Mouse (Mus musculus) hindbrain, embryonic 11.5 days (tissue): ENCODE data around the gene Ghrhr. TPM values are rescaled to one million over a fixed set of nuclear protein-coding genes. Genes with fewer than 3 reads are reported as not detected.

Source experiments
- ATAC-seq: fragments of 200-750 bp; cut with Nextera tagmentation; 2 replicates; pipeline ENCODE4 v1.8.0; 2017; ENCODE audit warnings: mild to moderate bottlenecking, moderate TSS enrichment, moderate library complexity; ENCODE audit not compliant: low FRiP score
- DNase-seq: peaks from one replicate; pipeline ENCODE4 v3.0.0-alpha.2; 2015; ENCODE audit warnings: low spot score
- H3K27ac ChIP-seq: fragments of 300-500 bp; sonication (generic); 2 replicates; pipeline ENCODE4 v1.5.1; 2014; ENCODE audit warnings: mild to moderate bottlenecking, low read depth, low read length
- H3K27me3 ChIP-seq: fragments of 300-500 bp; sonication (generic); 2 replicates; pipeline ENCODE4 v1.6.1; 2014; ENCODE audit warnings: mild to moderate bottlenecking, low read length, moderate library complexity, mixed read lengths; ENCODE audit not compliant: control insufficient read depth, insufficient read depth
- H3K36me3 ChIP-seq: fragments of 300-500 bp; sonication (generic); 2 replicates; pipeline ENCODE4 v1.6.1; 2014; ENCODE audit warnings: mild to moderate bottlenecking, low read length, moderate library complexity, mixed read lengths; ENCODE audit not compliant: control insufficient read depth, insufficient read depth
- H3K4me1 ChIP-seq: fragments of 300-500 bp; sonication (generic); replicated peaks from 2 replicates; pipeline ENCODE4 v1.6.1; 2014; ENCODE audit warnings: low read length, mixed read lengths; ENCODE audit not compliant: control insufficient read depth, insufficient read depth
- H3K4me2 ChIP-seq: fragments of 300-500 bp; sonication (generic); replicated peaks from 2 replicates; pipeline ENCODE4 v1.6.1; 2014; ENCODE audit warnings: mild to moderate bottlenecking, low read depth, low read length
- H3K4me3 ChIP-seq: fragments of 300-500 bp; sonication (generic); 2 replicates; pipeline ENCODE4 v1.5.1; 2014; ENCODE audit warnings: low read depth, low read length
- H3K9ac ChIP-seq: fragments of 300-500 bp; sonication (generic); 2 replicates; pipeline ENCODE4 v1.6.1; 2014; ENCODE audit warnings: low read depth, low read length
- H3K9me3 ChIP-seq: fragments of 300-500 bp; sonication (generic); 2 replicates; pipeline ENCODE4 v1.6.1; 2016; ENCODE audit warnings: low read length; ENCODE audit not compliant: control insufficient read depth
- WGBS: fragments of 180-500 bp; shearing (Covaris S2); extraction: QIAGEN DNeasy Blood & Tissue Kit; methylation state at CpG from one replicate; pipeline ENCODE4 v1.1.7; 2014; 5-methylcytosine and 5-hydroxymethylcytosine counted together
- polyA plus RNA-seq: library from polyadenylated mRNA; unstranded; fragments of >200 nt; fragmentation: Nextera tagmentation; extraction: Ambion mirVana; gene quantifications from 2 replicates; pipeline ENCODE4 v1.2.1, GENCODE M21; 2014

Gene Ghrhr
- polyA plus RNA-seq, 1 experiment from 2014 or later: not detected

- no peak overlapping the region for H3K4me3 ChIP-seq
- no peaks in the 10 kb centered on the region for H3K4me1 ChIP-seq
- WGBS: 83% methylated on average over 5 of the region's 5 CpGs
- no peak overlapping the region for H3K9ac ChIP-seq
- no peaks in the 10 kb centered on the region for H3K9me3 ChIP-seq
- H3K27ac ChIP-seq: no peak overlapping the region
- no peaks in the 10 kb centered on the region for H3K27me3 ChIP-seq
- ATAC-seq: no peak
- DNase-seq: no peak
- no peaks in the 10 kb centered on the region for H3K36me3 ChIP-seq
- no peak overlapping the region for H3K4me2 ChIP-seq
Observed at GRCm38 (mm10) chr6:55410977-55411376, 34.9 kb downstream of the Ghrhr start.

DNA sequence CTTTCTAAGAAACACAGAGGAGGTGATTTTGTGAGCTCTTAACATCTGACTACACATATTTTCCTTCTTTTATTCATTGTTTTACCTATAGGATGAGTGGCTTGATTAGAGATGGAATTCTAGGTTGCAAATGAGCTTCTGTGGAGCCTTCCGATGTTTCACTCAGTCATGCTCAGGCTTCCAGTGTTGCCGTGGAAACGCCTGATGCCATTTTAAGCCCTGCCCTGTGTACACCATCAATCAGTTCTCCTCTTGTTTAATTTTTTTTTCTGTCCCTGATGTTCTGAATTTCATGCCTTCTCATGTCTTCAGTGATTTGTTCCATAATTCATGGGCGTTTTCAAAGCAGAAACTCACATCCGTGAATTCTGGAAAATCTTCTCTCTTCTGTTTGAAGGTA, 40.1 kb downstream of the Ghrhr start:
- no peak for ATAC-seq
- Histone ChIP-seq H3K9me3 (no peaks in the 10 kb centered on the region), H3K36me3 (no peaks in the 10 kb centered on the region), H3K4me2 (no peak overlapping the region), H3K9ac (no peak overlapping the region), H3K4me1 (peaks cover 3% of the 10 kb centered on the region), H3K4me3 (no peak overlapping the region), H3K27me3 (no peaks in the 10 kb centered on the region), H3K27ac (no peak overlapping the region)
- DNase-seq: peak; percentile 45
- 64% methylated on average over 5 of the region's 5 CpGs for WGBS

- 67% methylated on average over 2 of the region's 2 CpGs for WGBS
- no peak overlapping the region for H3K27ac ChIP-seq
- peaks cover 5% of the 10 kb centered on the region for H3K4me1 ChIP-seq
Observed at GRCm38 (mm10) chr6:55418746-55419410, 42.8 kb downstream of the Ghrhr start.

DNA sequence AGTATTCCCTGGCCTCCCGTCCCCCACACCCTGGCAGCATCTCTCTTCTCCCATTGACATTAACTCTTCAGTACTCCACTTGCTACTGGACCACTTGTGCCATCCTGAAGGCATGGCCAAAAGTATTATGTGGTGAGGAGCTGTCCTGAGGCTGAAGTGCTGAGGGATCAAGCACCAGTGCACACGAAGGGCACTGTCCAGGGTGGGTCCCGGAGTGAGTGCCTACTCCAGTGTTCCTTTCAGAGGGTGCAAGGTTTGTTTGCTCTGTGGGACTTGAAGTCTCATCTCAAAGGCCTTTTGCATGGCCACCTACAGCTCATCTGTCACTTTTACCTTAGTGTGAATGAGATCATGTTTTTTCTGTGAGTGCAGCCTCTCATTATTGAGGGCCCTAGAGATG, 44.3 kb downstream of the Ghrhr start:
- ATAC-seq: peak; percentile 13; the same call in 1 of the 2 replicates

More at GRCm38 (mm10) chr6:55418746-55419410, 42.8 kb downstream of the Ghrhr start:
- Histone ChIP-seq H3K36me3 (no peaks in the 10 kb centered on the region), H3K9ac (no peak overlapping the region), H3K4me2 (no peak overlapping the region), H3K9me3 (no peaks in the 10 kb centered on the region), H3K27me3 (no peaks in the 10 kb centered on the region), H3K4me3 (no peak overlapping the region)
- ATAC-seq: no peak
- DNase-seq: no peak

GRCm38 (mm10) chr6:55420869-55421361, 44.8 kb downstream of the Ghrhr start:
- Histone ChIP-seq H3K27ac (no peak overlapping the region), H3K9ac (no peak overlapping the region), H3K9me3 (no peaks in the 10 kb centered on the region), H3K36me3 (no peaks in the 10 kb centered on the region), H3K27me3 (no peaks in the 10 kb centered on the region), H3K4me2 (no peak overlapping the region), H3K4me3 (no peak overlapping the region), H3K4me1 (peaks cover 5% of the 10 kb centered on the region)
- DNase-seq: peak; percentile 61
- peak; percentile 55 for ATAC-seq
- 8% methylated on average over 1 of the region's 1 CpGs for WGBS

More for the DNA sequence above, 44.3 kb downstream of the Ghrhr start:
- WGBS: 55% methylated on average over 3 of the region's 3 CpGs
- Histone ChIP-seq H3K4me3 (no peak overlapping the region), H3K9me3 (no peaks in the 10 kb centered on the region), H3K36me3 (no peaks in the 10 kb centered on the region), H3K27ac (no peak overlapping the region), H3K9ac (no peak overlapping the region), H3K4me2 (no peak overlapping the region), H3K4me1 (peaks cover 5% of the 10 kb centered on the region), H3K27me3 (no peaks in the 10 kb centered on the region)
- DNase-seq: no peak

DNA sequence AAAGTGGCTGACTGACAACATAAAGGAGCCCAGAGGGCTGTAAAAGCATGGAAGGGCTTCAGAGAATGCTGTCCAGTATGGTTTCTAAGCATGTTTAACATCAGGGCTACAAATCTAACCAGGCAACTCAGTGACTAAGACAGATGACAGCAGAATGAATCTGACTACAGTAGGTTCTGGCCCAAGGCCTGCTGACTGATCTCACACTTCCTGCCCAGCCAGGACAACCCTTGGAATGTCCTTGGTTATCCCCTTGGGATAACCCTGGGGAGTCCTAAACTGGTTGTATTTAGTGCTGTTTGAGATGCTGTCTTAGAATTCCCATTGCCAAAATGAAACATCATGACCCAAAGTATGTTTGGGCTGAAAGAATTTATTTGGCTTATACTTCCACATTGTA, 56.0 kb downstream of the Ghrhr start:
- Histone ChIP-seq H3K4me3 (no peak overlapping the region), H3K4me2 (no peak overlapping the region), H3K27ac (no peak overlapping the region), H3K36me3 (no peaks in the 10 kb centered on the region), H3K27me3 (no peaks in the 10 kb centered on the region), H3K4me1 (peaks cover 12% of the 10 kb centered on the region; the same call in 1 of the 2 replicates), H3K9me3 (no peaks in the 10 kb centered on the region), H3K9ac (no peak overlapping the region)
- ATAC-seq (no peak), DNase-seq (no peak)

DNA sequence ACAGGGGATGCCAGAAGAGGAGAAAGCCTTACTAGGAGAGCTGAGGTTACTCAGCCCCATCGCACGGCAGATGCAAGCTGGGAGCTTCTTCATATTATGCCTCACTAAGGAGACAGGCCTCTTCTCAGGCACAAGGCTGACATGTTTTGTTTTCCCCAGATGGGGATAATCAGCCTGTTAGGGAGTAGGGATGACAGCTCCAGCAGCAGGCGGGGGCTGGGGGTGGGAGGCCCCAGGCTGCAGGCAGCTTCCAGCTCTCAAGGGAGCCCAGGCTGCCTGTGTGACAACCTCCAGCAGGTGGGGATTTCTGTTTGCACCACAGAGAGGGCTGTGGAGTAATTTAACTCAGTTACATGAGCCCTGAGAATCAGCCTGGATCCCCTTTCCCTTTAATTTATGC, 58.3 kb downstream of the Ghrhr start:
- H3K4me2 ChIP-seq: no peak overlapping the region
- H3K27ac ChIP-seq: peak overlapping the region; percentile 47; the same call in 1 of the 2 replicates
- H3K9me3 ChIP-seq: no peaks in the 10 kb centered on the region
- ATAC-seq: peak; percentile 81
- no peak overlapping the region for H3K9ac ChIP-seq
- no peaks in the 10 kb centered on the region for H3K27me3 ChIP-seq
- H3K36me3 ChIP-seq: no peaks in the 10 kb centered on the region
- WGBS: 16% methylated on average over 3 of the region's 3 CpGs
- peaks cover 12% of the 10 kb centered on the region; the same call in 1 of the 2 replicates for H3K4me1 ChIP-seq
- peak; percentile 64 for DNase-seq
- no peak overlapping the region for H3K4me3 ChIP-seq

DNA sequence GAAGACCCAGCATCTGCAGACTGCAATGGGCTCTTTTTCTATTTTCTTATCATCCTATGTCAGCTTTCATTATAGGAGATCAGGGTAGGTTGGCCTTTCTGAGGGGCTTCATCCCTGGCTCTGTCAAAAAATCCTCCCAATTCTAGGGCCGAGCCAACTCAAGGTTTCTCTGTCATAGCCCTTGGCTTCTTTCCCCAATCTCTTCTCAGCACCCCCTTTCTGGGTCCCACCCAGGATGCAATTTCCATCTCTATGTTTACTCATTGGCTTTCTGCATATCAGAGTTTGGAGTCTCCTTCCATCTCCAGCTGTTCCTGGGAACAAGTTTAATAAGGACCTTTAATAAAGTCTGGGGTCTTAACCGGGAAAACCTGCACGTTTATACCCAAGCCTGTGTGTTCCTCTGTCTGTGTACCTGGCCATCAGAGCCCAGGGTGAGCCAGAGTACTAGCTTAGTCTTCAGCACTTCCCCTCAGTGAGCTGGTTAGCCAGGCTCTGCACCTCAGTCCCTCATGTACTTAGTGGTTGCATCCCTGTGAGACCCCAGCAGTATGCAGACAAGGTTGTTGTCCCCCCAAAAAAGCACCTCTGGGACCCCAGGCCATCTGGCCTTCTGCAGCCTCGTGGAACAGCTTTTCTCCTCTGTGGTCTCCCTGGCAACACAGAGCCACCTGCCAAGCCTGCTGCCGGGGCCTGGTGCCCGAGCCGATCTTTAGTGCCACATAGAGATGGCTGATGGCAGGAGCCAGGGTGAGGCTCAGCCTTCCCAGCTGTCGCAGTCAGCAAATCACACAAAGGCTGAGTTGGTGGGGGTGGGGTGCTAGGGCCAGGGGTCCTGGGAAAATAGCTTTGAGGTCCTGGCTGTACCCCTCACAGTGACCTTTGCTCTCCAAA, 59.4 kb downstream of the Ghrhr start:
- Histone ChIP-seq H3K9ac (no peak overlapping the region), H3K27ac (peak overlapping the region; percentile 13; the same call in 1 of the 2 replicates), H3K27me3 (no peaks in the 10 kb centered on the region), H3K4me3 (no peak overlapping the region), H3K9me3 (no peaks in the 10 kb centered on the region), H3K36me3 (no peaks in the 10 kb centered on the region), H3K4me2 (no peak overlapping the region), H3K4me1 (peaks cover 12% of the 10 kb centered on the region; the same call in 1 of the 2 replicates)
- 47% methylated on average over 8 of the region's 8 CpGs for WGBS
- ATAC-seq: peak; percentile 72
- DNase-seq: peak; percentile 60
